11 mouse cellular contexts compared by ENCODE assay signal in genomic region chr11:88714127-88714526, GRCm38 (mm10). TPM values are rescaled to one million over a fixed set of nuclear protein-coding genes. Genes with fewer than 3 reads are reported as not detected.
DNase-seq lines count a peak whose midpoint lies in the region; ATAC-seq and TF ChIP-seq lines count a peak whose summit lies in the region.
"Had no signal": no experiment of that assay in that cellular context is flagged by ENCODE, and none has a peak within 500 bp of the region (broad histone marks: within the 10 kb centered on the region; RNA-seq: fewer than 3 reads in every experiment).

No protein-coding gene starts in this region.

- peaks cover 35% of the 10 kb centered on the region for H3K36me3 ChIP-seq in kidney, embryonic 15.5 days
- peaks cover 65% of the 10 kb centered on the region for H3K36me3 ChIP-seq in forebrain, embryonic 10.5 days (replicated peaks)
- peaks cover 8% of the 10 kb centered on the region for H3K36me3 ChIP-seq in hindbrain, embryonic 16.5 days (ENCODE audit: control insufficient read depth, insufficient read depth, low read length)
- H3K36me3 ChIP-seq in midbrain, postnatal 0 days (ENCODE audit: insufficient read depth, low read length) = peaks cover 15% of the 10 kb centered on the region
- peaks cover 44% of the 10 kb centered on the region for H3K36me3 ChIP-seq in liver, embryonic 12.5 days

- no peak for ATAC-seq in kidney, embryonic 15.5 days (replicated peaks; ENCODE audit: low FRiP score)
- ATAC-seq in hindbrain, embryonic 16.5 days = no peak
- no peak for ATAC-seq in midbrain, postnatal 0 days (ENCODE audit: low FRiP score)
- ATAC-seq in liver, embryonic 12.5 days = no peak
- ATAC-seq: liver, postnatal 0 days had no signal

- H3K4me3 ChIP-seq in kidney, embryonic 15.5 days (replicated peaks) = 0 out of 2 replicates have a peak overlapping the region, but pooled peaks have one; percentile 95
- H3K4me3 ChIP-seq in forebrain, embryonic 10.5 days = peak overlapping the region; percentile 97
- peak overlapping the region; percentile 30 for H3K4me3 ChIP-seq in hindbrain, embryonic 16.5 days (ENCODE audit: low read length)
- peak overlapping the region; percentile 20; the same call in 1 of the 2 replicates for H3K4me3 ChIP-seq in midbrain, postnatal 0 days (ENCODE audit: low read depth, low read length)
- no peak overlapping the region for H3K4me3 ChIP-seq in liver, embryonic 12.5 days
- H3K4me3 ChIP-seq: erythroblast, embryonic 14.5 days had no signal

- H3K4me2 ChIP-seq in kidney, embryonic 15.5 days = peak overlapping the region; percentile 95
- peak overlapping the region; percentile 56 for H3K4me2 ChIP-seq in hindbrain, embryonic 16.5 days (ENCODE audit: low read length)
- H3K4me2 ChIP-seq in midbrain, postnatal 0 days (ENCODE audit: low read depth, low read length, poor library complexity, severe bottlenecking) = peak overlapping the region; percentile 78
- H3K4me2 ChIP-seq in liver, embryonic 12.5 days = no peak overlapping the region

- H3K4me1 ChIP-seq in kidney, embryonic 15.5 days = peaks cover 56% of the 10 kb centered on the region
- H3K4me1 ChIP-seq in forebrain, embryonic 10.5 days = peaks cover 58% of the 10 kb centered on the region
- H3K4me1 ChIP-seq in hindbrain, embryonic 16.5 days (ENCODE audit: control insufficient read depth, insufficient read depth, low read depth, low read length) = peaks cover 30% of the 10 kb centered on the region
- no peaks in the 10 kb centered on the region; the same call in 1 of the 2 replicates for H3K4me1 ChIP-seq in midbrain, postnatal 0 days (ENCODE audit: insufficient read depth, low read length)
- H3K4me1 ChIP-seq in liver, embryonic 12.5 days = peaks cover 27% of the 10 kb centered on the region

- no peaks in the 10 kb centered on the region for H3K9me3 ChIP-seq in kidney, embryonic 15.5 days (replicated peaks)
- no peaks in the 10 kb centered on the region for H3K9me3 ChIP-seq in forebrain, embryonic 10.5 days
- no peaks in the 10 kb centered on the region for H3K9me3 ChIP-seq in hindbrain, embryonic 16.5 days (ENCODE audit: control insufficient read depth, low read length)
- H3K9me3 ChIP-seq in midbrain, postnatal 0 days (ENCODE audit: low read length) = no peaks in the 10 kb centered on the region
- H3K9me3 ChIP-seq in liver, embryonic 12.5 days (replicated peaks) = no peaks in the 10 kb centered on the region

- no peaks in the 10 kb centered on the region for H3K27me3 ChIP-seq in kidney, embryonic 15.5 days
- H3K27me3 ChIP-seq in forebrain, embryonic 10.5 days (ENCODE audit: poor library complexity, severe bottlenecking) = no peaks in the 10 kb centered on the region
- no peaks in the 10 kb centered on the region for H3K27me3 ChIP-seq in hindbrain, embryonic 16.5 days (replicated peaks; ENCODE audit: control insufficient read depth, insufficient read depth, low read length)
- H3K27me3 ChIP-seq in midbrain, postnatal 0 days (ENCODE audit: insufficient read depth, low read length) = no peaks in the 10 kb centered on the region
- no peaks in the 10 kb centered on the region for H3K27me3 ChIP-seq in liver, embryonic 12.5 days (replicated peaks)

- TF ChIP-seq CTCF in midbrain, postnatal 0 days (IDR thresholded peaks at IDR 0.05) = no peak

- WGBS in kidney, embryonic 15.5 days = 55% methylated on average over 7 of the region's 7 CpGs
- 76% methylated on average over 7 of the region's 7 CpGs for WGBS in forebrain, embryonic 10.5 days
- 52% methylated on average over 7 of the region's 7 CpGs for WGBS in hindbrain, embryonic 16.5 days
- WGBS in midbrain, postnatal 0 days = 44% methylated on average over 7 of the region's 7 CpGs
- WGBS in liver, embryonic 12.5 days (ENCODE audit: insufficient replicate concordance) = 85% methylated on average over 7 of the region's 7 CpGs

- H3K9ac ChIP-seq in kidney, embryonic 15.5 days = 0 out of 2 replicates have a peak overlapping the region, but pooled peaks have one; percentile 10
- no peak overlapping the region for H3K9ac ChIP-seq in hindbrain, embryonic 16.5 days (ENCODE audit: low read depth, low read length)
- 0 out of 2 replicates have a peak overlapping the region, but pooled peaks have one; percentile 33 for H3K9ac ChIP-seq in midbrain, postnatal 0 days (replicated peaks; ENCODE audit: low read length, poor library complexity, severe bottlenecking)
- no peak overlapping the region for H3K9ac ChIP-seq in liver, embryonic 12.5 days
- H3K9ac ChIP-seq: liver, postnatal 0 days had no signal

- no peak for DNase-seq in kidney, postnatal 36 days
- no peak for DNase-seq in forebrain, embryonic 10.5 days (ENCODE audit: extremely low spot score, low spot score)
- DNase-seq in midbrain, postnatal 0 days (ENCODE audit: low spot score) = no peak
- DNase-seq in left cerebral cortex, adult 11 months (ENCODE audit: low spot score) = no peak
- no peak for DNase-seq in left cerebral cortex, adult 18-20 months (ENCODE audit: low spot score in 2 of 2)
- DNase-seq: cerebellum, adult 9-11 months; liver, postnatal 0 days had no signal

- no peak overlapping the region for H3K27ac ChIP-seq in kidney, embryonic 15.5 days
- H3K27ac ChIP-seq in forebrain, embryonic 10.5 days = no peak overlapping the region
- H3K27ac ChIP-seq in hindbrain, embryonic 16.5 days (ENCODE audit: low read depth, low read length) = no peak overlapping the region
- no peak overlapping the region for H3K27ac ChIP-seq in midbrain, postnatal 0 days (ENCODE audit: low read depth, low read length)
- no peak overlapping the region for H3K27ac ChIP-seq in liver, embryonic 12.5 days

RNA-seq across cellular contexts. Expression of gene Msi2, which starts 4.2 kb away (rescaled TPM):
- 29.1 and 29.3 TPM in 2 replicates for polyA plus RNA-seq in kidney, embryonic 15.5 days (2015; fragmentation: Nextera tagmentation; extraction: Ambion mirVana)
- 19.2 and 20.4 TPM in 2 replicates for polyA plus RNA-seq in forebrain, embryonic 10.5 days (2016; fragmentation: Nextera tagmentation; extraction: Ambion mirVana)
- polyA plus RNA-seq in hindbrain, embryonic 16.5 days (2015; fragmentation: Nextera tagmentation; extraction: Ambion mirVana) = 28.8 and 31.0 TPM in 2 replicates
- 133 and 142 TPM in 2 replicates for total RNA-seq in midbrain, postnatal 0 days (2014; rRNA removed)
- polyA plus RNA-seq in midbrain, postnatal 0 days (2015; fragmentation: Nextera tagmentation; extraction: Ambion mirVana) = 21.6 and 26.9 TPM in 2 replicates
- 100 to 1,000 TPM; 119 to 127 TPM for total RNA-seq in left cerebral cortex, adult 18-20 months (2021)
- polyA plus RNA-seq in liver, embryonic 12.5 days (2016; fragmentation: Nextera tagmentation; extraction: Ambion mirVana) = 5.0 and 5.2 TPM in 2 replicates

Comparison
In these comparisons a context has a peak if more than half of its experiments do, and no peak if none do; other contexts are left out.
1. H3K9ac ChIP-seq: peak in kidney, embryonic 15.5 days (single experiment) and midbrain, postnatal 0 days (single experiment); none in hindbrain, embryonic 16.5 days (single experiment) and liver, embryonic 12.5 days (single experiment).